Mouse (Mus musculus) embryonic facial prominence, embryonic 10.5 days (tissue): ENCODE measurements at regions not wholly inside any gene's neighbourhood (a gene's known extent, or its start where the extent isn't known, plus 50 kb on each side); places are given as distances from the start of the nearest gene placed in this dataset.
"Not testable (repeated sequence)": the region's sequence is repeated elsewhere in the genome, so short reads cannot be mapped to it uniquely, and the experiment has no call there.

ENCODE experiments used
- DNase-seq: peaks from one replicate; pipeline ENCODE4 v3.0.0-alpha.2; 2017; ENCODE audit warnings: low spot score
- H3K27ac ChIP-seq: fragments of 300-500 bp; sonication (generic); replicated peaks from 2 replicates; pipeline ENCODE4 v1.5.1; 2016; ENCODE audit warnings: mild to moderate bottlenecking
- H3K27me3 ChIP-seq: fragments of 300-500 bp; sonication (generic); replicated peaks from 2 replicates; pipeline ENCODE4 v1.6.1; 2016; ENCODE audit warnings: low read depth, mild to moderate bottlenecking; ENCODE audit not compliant: poor library complexity, severe bottlenecking
- H3K36me3 ChIP-seq: fragments of 300-500 bp; sonication (generic); replicated peaks from 2 replicates; pipeline ENCODE4 v1.6.1; 2016; ENCODE audit warnings: mild to moderate bottlenecking, moderate library complexity
- H3K4me1 ChIP-seq: fragments of 300-500 bp; sonication (generic); 2 replicates; pipeline ENCODE4 v1.6.1; 2016
- H3K4me3 ChIP-seq: fragments of 300-500 bp; sonication (generic); 2 replicates; pipeline ENCODE4 v1.5.1; 2016; ENCODE audit warnings: mild to moderate bottlenecking, moderate library complexity
- H3K9me3 ChIP-seq: fragments of 300-500 bp; sonication (generic); 2 replicates; pipeline ENCODE4 v1.6.1; 2016; ENCODE audit warnings: mild to moderate bottlenecking
- WGBS: fragments of 180-500 bp; shearing (Covaris S2); methylation state at CpG from one replicate; pipeline ENCODE4 v1.1.7; 2016; 5-methylcytosine and 5-hydroxymethylcytosine counted together

GRCm38 (mm10) chr5:82034776-82035175, 1014.8 kb downstream of the Adgrl3 start:
- WGBS = 92% methylated on average over 7 of the region's 7 CpGs

GRCm38 (mm10) chr5:82046106-82046505, 1026.2 kb downstream of the Adgrl3 start:
- Histone ChIP-seq H3K9me3 (no peaks in the 10 kb centered on the region), H3K27ac (no peak overlapping the region), H3K36me3 (no peaks in the 10 kb centered on the region), H3K4me1 (no peaks in the 10 kb centered on the region), H3K4me3 (no peak overlapping the region), H3K27me3 (no peaks in the 10 kb centered on the region)
- 72% methylated on average over 2 of the region's 2 CpGs for WGBS
- DNase-seq = no peak

More at GRCm38 (mm10) chr5:82034776-82035175, 1014.8 kb downstream of the Adgrl3 start:
- no peaks in the 10 kb centered on the region for H3K4me1 ChIP-seq
- H3K27ac ChIP-seq = no peak overlapping the region
- no peaks in the 10 kb centered on the region for H3K36me3 ChIP-seq
- no peak overlapping the region for H3K4me3 ChIP-seq
- no peaks in the 10 kb centered on the region for H3K9me3 ChIP-seq
- no peaks in the 10 kb centered on the region for H3K27me3 ChIP-seq
- no peak for DNase-seq

- no peaks in the 10 kb centered on the region for H3K36me3 ChIP-seq
- no peak for DNase-seq
- 93% methylated on average over 2 of the region's 2 CpGs for WGBS
- H3K9me3 ChIP-seq = 0 out of 2 replicates have a peak, but pooled peaks cover 6% of the 10 kb centered on the region
- no peak overlapping the region for H3K27ac ChIP-seq
- no peaks in the 10 kb centered on the region for H3K4me1 ChIP-seq
- no peak overlapping the region for H3K4me3 ChIP-seq
- no peaks in the 10 kb centered on the region for H3K27me3 ChIP-seq
Measured at GRCm38 (mm10) chr5:82059108-82059838, 1039.3 kb downstream of the Adgrl3 start.

- peak; percentile 15 for DNase-seq
- Histone ChIP-seq H3K4me1 (no peaks in the 10 kb centered on the region), H3K9me3 (0 out of 2 replicates have a peak, but pooled peaks cover 6% of the 10 kb centered on the region), H3K4me3 (no peak overlapping the region), H3K36me3 (no peaks in the 10 kb centered on the region), H3K27ac (no peak overlapping the region), H3K27me3 (no peaks in the 10 kb centered on the region)
- WGBS = 62% methylated on average over 1 of the region's 1 CpGs
Measured at GRCm38 (mm10) chr5:82060679-82061078, 1040.7 kb downstream of the Adgrl3 start.

GRCm38 (mm10) chr5:82069221-82069620, 1049.3 kb downstream of the Adgrl3 start:
- not testable (repeated sequence) for DNase-seq, H3K27ac ChIP-seq, H3K4me1 ChIP-seq, H3K4me3 ChIP-seq, H3K27me3 ChIP-seq, H3K9me3 ChIP-seq, H3K36me3 ChIP-seq
- WGBS = 86% methylated on average over 13 of the region's 13 CpGs

GRCm38 (mm10) chr5:82089401-82089800, 1069.5 kb downstream of the Adgrl3 start:
- no peaks in the 10 kb centered on the region for H3K4me1 ChIP-seq
- WGBS = 74% methylated on average over 2 of the region's 2 CpGs
- H3K36me3 ChIP-seq = no peaks in the 10 kb centered on the region
- no peak overlapping the region for H3K4me3 ChIP-seq
- H3K9me3 ChIP-seq = no peaks in the 10 kb centered on the region
- no peaks in the 10 kb centered on the region for H3K27me3 ChIP-seq
- DNase-seq = no peak
- H3K27ac ChIP-seq = no peak overlapping the region

- Histone ChIP-seq H3K27ac (no peak overlapping the region), H3K27me3 (no peaks in the 10 kb centered on the region), H3K4me1 (no peaks in the 10 kb centered on the region), H3K36me3 (no peaks in the 10 kb centered on the region), H3K4me3 (no peak overlapping the region), H3K9me3 (no peaks in the 10 kb centered on the region)
- no peak for DNase-seq
- 86% methylated on average over 6 of the region's 6 CpGs for WGBS
Measured at GRCm38 (mm10) chr5:82103056-82103807, 1083.3 kb downstream of the Adgrl3 start.

GRCm38 (mm10) chr5:82103857-82104256, 1083.9 kb downstream of the Adgrl3 start:
- H3K4me1 ChIP-seq = no peaks in the 10 kb centered on the region
- no peak overlapping the region for H3K27ac ChIP-seq
- DNase-seq = no peak
- H3K27me3 ChIP-seq = no peaks in the 10 kb centered on the region
- H3K9me3 ChIP-seq = no peaks in the 10 kb centered on the region
- no peak overlapping the region for H3K4me3 ChIP-seq
- 92% methylated on average over 3 of the region's 3 CpGs for WGBS
- H3K36me3 ChIP-seq = no peaks in the 10 kb centered on the region

GRCm38 (mm10) chr5:82125921-82126459, 1106.1 kb downstream of the Adgrl3 start:
- Histone ChIP-seq H3K4me3 (no peak overlapping the region), H3K9me3 (no peaks in the 10 kb centered on the region), H3K27ac (no peak overlapping the region), H3K4me1 (no peaks in the 10 kb centered on the region), H3K27me3 (no peaks in the 10 kb centered on the region), H3K36me3 (no peaks in the 10 kb centered on the region)
- no peak for DNase-seq
- WGBS = 48% methylated on average over 2 of the region's 2 CpGs

GRCm38 (mm10) chr5:82142063-82142462, 1122.1 kb downstream of the Adgrl3 start:
- no peak for DNase-seq
- Histone ChIP-seq H3K27ac (no peak overlapping the region), H3K27me3 (no peaks in the 10 kb centered on the region), H3K4me1 (no peaks in the 10 kb centered on the region), H3K4me3 (no peak overlapping the region), H3K36me3 (no peaks in the 10 kb centered on the region), H3K9me3 (no peaks in the 10 kb centered on the region)
- 98% methylated on average over 1 of the region's 1 CpGs for WGBS
